ENCODE assay signal across 8 mouse cellular contexts in the genomic region with DNA sequence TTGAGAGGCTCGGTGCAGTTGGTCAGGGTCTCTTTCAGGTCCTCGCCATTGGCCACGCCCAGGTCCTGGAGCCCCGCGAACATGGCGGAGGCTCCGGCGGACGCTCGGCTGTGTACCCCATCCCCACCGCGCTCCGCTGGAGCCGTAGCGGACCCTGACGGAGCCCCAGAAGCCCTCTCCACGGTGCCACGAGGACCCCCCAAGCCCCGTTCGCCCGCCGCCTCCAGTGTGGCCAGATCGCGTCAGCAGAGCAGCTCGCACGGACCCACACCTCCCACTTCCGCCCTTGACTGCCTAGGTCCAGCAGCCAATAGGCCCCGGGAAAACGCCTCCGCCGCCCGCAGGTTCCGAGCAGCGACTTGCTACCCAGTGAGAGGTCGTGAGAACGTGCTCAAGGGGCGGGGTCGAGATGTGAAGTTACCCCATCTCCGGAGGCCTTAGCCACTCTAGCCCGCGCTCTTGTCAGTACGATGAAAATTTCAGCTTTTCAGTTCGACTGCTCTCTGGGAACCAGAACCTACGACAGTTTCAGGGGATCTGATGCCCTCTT. TPM values are rescaled to one million over a fixed set of nuclear protein-coding genes. Genes with fewer than 3 reads are reported as not detected.
A peak's percentile ranks its signal among the peaks of the same experiment; 100 is the strongest.
DNase-seq lines count a peak whose midpoint lies in the region; ATAC-seq lines count a peak whose summit lies in the region.

Gene Nelfb (minus strand): TSS at position 369 of the 550 bp plus-strand sequence.

- peak; percentile 89 for ATAC-seq in hindbrain, embryonic 14.5 days (ENCODE audit: low FRiP score)

- no peaks in the 10 kb centered on the region for H3K9me3 ChIP-seq in hindbrain, embryonic 14.5 days (ENCODE audit: control insufficient read depth, low read length)

- peaks cover 17% of the 10 kb centered on the region for H3K4me1 ChIP-seq in hindbrain, embryonic 14.5 days (replicated peaks; ENCODE audit: control insufficient read depth, insufficient read depth, low read length)

- no peaks in the 10 kb centered on the region for H3K27me3 ChIP-seq in hindbrain, embryonic 14.5 days (ENCODE audit: control insufficient read depth, insufficient read depth, low read length)

- peak within 1 kb of the TSS; percentile 97 for H3K4me3 ChIP-seq in hindbrain, embryonic 14.5 days (replicated peaks; ENCODE audit: low read length)

- peak within 1 kb of the TSS; percentile 93 for H3K27ac ChIP-seq in hindbrain, embryonic 14.5 days

- DNase-seq in T-cell, adult 2 months (ENCODE audit: low spot score), result peak; percentile 86
- DNase-seq in cerebellum, postnatal 36 days, result peak; percentile 87 to 89
- peak; percentile 84 to 85 for DNase-seq in frontal cortex, postnatal 36 days (ENCODE audit: low spot score in 2 of 2)
- peak; percentile 83 for DNase-seq in hindbrain, embryonic 14.5 days (ENCODE audit: low spot score)
- DNase-seq in layer of hippocampus, postnatal 36 days, result peak; percentile 85 to 86
- peak; percentile 95 for DNase-seq in lung, postnatal 36 days
- peak; percentile 92 for DNase-seq in retina, embryonic 14.5 days (ENCODE audit: low spot score)
- DNase-seq in thymus, postnatal 36 days, result peak; percentile 90 to 91

- H3K4me2 ChIP-seq in hindbrain, embryonic 14.5 days (replicated peaks), result peak within 1 kb of the TSS; percentile 90

- H3K36me3 ChIP-seq in hindbrain, embryonic 14.5 days (replicated peaks; ENCODE audit: control insufficient read depth, insufficient read depth), result peaks cover 21% of the 10 kb centered on the region

- 0% methylated on average over 44 of the region's 44 CpGs for WGBS in hindbrain, embryonic 14.5 days

- H3K9ac ChIP-seq in hindbrain, embryonic 14.5 days, result peak within 1 kb of the TSS; percentile 95

RNA-seq across cellular contexts. Expression of gene Nelfb, which starts in this region (rescaled TPM):
- 88.0 and 91.6 TPM in 2 replicates for polyA plus RNA-seq in hindbrain, embryonic 14.5 days (2014; fragmentation: Nextera tagmentation; extraction: Ambion mirVana)
- 10 to 100 TPM; 55.1 to 58.1 TPM for total RNA-seq in layer of hippocampus, postnatal 36 days (2021)

Comparison
In these comparisons a context has a peak if more than half of its experiments do, and no peak if none do; other contexts are left out.
1. Peak in every context shown above with its lines: DNase-seq, ATAC-seq, H3K4me3 ChIP-seq and H3K27ac ChIP-seq.